Mouse (Mus musculus): ENCODE data around the gene Map1b. TPM values are rescaled to one million over a fixed set of nuclear protein-coding genes. Genes with fewer than 3 reads are reported as not detected.

Map1b gene
- total RNA-seq, 2 experiments from 2014 or later, result 20.6 to 24.3 TPM

DNA sequence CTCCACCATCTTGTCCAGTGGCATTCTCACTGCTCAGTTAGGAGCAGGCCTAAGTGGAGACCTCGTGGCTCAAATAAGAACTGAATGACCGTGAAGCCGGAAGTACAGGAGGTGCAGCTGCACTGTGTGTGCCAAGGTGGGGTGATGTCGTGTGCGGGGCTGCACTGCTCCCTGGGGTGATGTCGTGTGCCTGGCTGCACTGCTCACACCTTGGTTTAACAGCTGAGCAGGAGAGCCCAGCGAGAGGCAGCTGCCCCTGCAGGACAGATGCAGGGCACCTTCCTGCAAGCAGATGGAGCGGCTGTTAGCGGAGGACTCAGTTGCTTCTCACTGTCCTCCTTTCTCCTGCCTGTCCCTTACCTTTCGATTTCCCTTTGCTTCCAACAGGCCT, 102.0 kb downstream of the Map1b start:
- DNase-seq, result no peak
- intact Hi-C loops (cut with DNase I), result loop anchor here (2.0 kb wide), 1 partner anchor 36 kb away; no protein-coding TSS in a partner anchor

DNA sequence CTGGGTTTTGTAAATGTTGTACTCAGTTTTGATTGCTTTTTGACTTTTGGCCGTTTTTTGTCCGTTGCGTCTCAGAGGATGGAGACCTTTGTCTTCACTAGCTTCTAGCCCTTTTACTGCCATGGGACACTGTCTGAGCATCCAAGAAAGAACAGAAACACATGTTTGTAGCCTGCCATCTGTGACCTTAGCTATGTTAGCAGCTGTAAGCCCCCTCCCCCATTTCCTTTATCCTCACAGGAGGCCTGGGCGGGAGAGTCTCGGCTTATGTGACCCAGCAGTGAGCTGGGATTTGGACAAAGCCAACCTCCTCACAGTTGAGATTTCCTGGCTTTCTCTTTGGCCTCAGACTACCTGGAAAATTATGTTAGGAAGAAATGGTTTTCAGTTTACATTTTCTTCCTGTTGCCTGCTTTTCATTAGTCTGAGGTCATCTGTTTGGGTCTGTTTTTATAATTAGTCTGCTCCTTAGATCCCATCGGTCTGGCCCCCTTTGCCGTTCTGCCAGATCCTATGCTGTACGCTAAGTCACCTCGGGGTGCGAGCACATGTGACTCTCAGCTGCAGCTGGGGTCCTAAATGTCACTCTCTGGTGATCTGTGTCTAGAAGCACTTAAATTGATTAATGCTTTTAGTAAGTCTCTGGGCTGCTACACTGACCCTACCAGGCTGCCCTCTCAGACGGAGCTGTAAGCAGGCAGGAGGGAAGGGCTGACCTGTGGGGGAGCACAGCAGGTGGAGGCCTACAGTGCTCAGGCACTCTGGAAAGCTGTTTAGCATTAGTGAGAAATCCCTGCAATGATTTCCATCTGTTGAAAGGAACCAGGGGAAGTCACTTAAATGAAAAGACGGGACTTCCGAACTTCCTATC, 102.6 kb downstream of the Map1b start:
- intact Hi-C loops (cut with DNase I), result loop anchor here (2.0 kb wide), 1 partner anchor 35 kb away; no protein-coding TSS in a partner anchor

DNA sequence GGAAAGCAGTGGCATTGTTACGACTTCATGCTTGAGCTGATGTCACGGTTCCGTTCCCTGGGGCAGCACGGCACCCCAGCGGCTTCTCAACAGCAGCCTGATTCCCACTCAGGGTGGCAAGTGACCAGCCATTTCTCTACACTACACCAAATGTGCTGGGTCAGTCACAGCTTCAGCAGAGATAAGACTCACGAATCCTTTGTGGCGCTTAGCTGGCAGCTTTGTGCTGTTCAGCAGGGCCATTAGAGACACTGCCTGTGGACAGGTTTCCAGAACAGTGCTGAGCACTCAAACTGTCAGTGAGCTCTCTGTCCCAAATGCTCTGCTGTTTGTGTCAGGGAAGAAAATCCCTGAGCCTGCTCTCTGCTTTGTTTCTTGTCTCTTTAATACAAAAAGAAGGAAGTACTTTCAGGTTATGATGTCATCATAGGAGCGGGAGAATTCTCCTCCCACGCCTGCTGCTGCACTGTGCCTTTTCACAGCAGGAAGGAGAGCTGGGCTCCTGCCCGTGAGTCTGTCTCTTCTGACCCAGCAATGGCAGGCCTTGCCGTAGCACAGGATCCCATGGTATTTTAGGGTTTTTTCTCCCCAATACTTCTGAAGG, 103.8 kb downstream of the Map1b start:
- DNase-seq, result peak; percentile 57 to 66
- intact Hi-C loops (cut with DNase I), result no loop called here

More for the DNA sequence above, 102.6 kb downstream of the Map1b start:
- DNase-seq, result no peak

DNA sequence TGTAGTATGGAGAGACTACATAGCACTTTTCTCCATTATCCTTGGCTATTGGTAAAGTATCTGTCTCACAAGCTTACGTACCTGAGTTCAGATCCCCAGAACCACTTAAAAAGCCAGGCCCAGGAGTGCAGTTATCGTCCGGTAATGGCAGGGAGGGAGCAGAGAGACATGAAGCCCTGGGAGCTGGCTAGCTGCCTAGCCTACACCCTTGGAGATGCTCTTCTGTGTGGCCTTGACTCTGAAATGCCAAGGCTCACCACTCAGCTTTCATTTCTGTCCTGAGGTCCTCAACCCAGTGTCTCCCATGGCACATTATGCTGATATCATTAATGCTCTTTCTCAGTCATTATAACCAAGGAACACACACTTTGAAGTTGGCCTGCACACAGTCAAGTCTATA, 104.6 kb downstream of the Map1b start:
- intact Hi-C loops (cut with DNase I), result no loop called here
- DNase-seq, result no peak

DNA sequence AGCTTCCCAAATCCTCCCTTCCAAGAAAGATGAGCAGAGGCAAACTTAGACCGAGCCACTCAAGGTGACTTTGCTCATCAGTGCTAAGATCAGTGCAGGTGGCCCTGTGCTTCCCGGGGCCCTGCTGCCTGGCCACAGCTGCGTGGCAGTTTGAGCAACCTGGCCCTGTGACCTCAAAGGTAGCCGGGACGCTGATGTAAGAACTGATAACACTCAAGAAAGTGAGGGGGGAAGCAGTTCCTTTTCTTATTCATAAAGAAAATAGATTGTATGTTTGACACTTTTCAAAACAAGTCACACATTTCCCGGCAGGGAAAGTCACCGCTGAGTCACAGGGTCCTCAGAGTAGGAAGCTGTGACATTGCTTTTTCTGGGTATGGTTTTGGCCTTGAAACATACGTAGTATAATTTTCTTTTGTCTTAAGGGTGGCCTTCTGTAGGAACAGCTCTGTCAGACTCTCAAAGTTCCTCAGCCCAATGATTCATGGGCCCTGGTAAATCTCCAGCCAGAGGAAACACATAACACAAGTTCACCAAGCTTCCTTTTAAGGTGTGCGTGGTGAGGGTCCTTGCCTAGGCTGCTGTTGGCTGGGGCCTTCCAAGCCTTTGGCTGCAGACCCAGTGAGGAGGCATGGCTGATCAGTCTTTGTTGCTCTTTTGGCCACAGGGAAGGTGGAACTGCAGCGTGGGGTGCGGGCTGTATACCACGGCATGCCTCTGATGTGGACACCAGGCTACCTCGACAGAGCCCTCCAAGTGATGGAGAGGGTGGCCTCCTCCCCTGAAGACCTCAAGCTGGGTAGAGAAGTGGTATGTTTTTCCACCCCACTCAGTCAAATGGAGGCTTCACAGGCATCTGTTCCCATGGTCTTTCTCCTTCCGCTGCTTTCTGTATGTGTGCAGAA, 105.5 kb downstream of the Map1b start:
- intact Hi-C loops (cut with DNase I), result no loop called here
- no peak for DNase-seq

DNA sequence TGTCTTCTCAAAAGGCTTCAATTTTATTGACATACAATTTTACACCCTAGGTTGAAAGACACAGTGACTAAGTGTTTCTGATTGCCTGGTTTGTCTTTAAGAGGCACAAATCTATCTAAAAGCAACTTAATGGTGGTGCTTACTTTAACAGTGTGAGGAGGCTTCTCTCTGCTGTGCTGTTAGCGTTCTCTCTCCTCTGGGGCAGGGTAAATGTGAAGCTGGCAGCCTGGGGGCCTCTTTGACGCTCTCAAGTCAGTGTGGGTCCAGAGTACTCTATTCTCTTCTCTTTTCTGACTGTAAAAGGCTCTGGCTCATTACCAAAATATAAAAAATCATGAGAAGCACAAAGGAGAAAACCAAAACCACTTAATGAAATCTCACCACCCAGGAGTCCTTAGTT, 107.1 kb downstream of the Map1b start:
- DNase-seq, result no peak
- intact Hi-C loops (cut with DNase I), result no loop called here

DNA sequence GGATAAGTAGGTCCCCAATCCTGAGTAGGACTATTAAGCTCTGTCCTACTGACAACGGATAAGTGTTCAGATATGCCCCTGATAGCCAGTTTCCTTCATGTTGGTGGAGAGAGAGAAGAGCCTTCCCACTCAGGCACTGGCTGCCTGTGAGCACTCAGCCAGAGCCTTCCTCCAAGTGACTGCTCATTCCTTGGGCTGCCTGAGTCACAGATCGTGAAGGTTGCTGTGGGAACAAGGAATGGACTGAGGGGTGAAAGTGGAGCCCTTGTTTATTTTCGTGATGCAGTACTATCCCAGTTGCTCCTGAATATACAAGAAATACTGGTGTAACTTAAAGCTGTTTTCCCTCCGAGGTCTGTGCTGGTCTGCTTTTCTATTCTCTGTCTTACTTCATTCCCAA, 117.0 kb downstream of the Map1b start:
- intact Hi-C loops (cut with DNase I), result no loop called here
- DNase-seq, result no peak

DNA sequence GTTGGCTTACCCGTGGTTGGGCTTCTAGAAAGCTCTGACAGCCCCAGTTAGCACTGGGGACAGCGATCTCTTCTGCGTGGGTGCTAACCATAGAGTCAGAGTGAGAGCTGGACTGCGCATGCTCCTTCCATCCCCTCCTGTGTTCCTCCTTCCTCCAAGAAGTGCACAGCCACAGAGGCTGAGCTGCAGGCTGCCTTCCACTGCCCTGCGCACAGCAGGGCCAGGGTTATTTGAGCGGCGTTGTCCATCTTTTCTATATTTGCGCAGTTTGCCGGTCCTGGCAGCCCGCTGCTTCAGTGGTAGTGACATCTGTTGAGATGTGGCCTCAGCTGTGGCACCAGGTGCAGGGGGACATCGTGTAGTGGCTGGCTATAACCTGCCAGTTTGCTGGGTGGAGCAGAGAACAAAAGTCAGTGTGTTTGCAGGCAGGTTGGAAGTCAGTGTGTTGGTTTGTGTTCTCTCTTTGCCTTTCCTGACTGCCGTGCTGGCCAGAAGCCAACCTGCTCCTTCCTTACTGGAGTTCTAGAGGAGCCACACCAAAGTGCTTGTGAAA, 118.1 kb downstream of the Map1b start:
- intact Hi-C loops (cut with DNase I), result no loop called here
- peak; percentile 63 to 68 for DNase-seq

DNA sequence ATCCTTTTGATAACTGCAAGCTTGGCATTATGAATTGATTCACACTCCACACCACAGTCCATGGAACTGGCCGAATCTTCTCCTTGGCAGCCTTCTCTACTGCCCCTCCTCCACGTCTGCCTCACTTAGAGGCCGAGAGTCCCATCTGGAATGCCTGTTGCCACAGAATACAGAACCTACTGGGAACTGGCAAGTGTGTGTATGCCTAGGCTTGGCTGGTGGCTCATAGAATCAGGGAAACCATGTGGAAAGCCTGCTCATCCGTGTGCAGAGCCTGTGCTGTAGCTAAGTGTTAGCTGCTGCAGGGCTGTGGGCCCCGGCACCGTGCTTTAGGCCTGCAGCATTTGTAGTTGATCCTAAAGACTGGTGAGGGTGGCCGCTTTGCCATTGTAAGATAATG, 119.1 kb downstream of the Map1b start:
- intact Hi-C loops (cut with DNase I), result no loop called here
- no peak for DNase-seq

DNA sequence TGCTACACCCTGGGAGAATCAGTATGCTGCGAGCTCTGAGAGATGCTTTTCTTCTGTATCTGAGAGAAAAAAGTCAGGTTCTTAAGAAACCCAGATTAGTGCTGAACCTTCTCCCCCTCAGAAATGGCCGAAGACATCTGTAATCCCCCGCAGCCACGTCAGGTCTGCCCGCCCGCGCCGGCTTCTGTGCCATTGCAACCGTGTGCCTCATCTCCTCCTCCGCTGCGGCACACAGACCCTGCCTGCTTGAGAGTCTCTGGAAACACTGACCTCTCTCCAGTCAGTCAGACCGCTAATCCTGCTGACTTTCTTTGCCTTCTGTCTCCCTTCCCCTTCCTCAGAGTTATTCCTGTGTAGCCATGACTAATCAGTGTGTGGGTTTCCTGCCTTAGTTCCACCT, 120.8 kb downstream of the Map1b start:
- intact Hi-C loops (cut with DNase I), result no loop called here
- no peak for DNase-seq

DNA sequence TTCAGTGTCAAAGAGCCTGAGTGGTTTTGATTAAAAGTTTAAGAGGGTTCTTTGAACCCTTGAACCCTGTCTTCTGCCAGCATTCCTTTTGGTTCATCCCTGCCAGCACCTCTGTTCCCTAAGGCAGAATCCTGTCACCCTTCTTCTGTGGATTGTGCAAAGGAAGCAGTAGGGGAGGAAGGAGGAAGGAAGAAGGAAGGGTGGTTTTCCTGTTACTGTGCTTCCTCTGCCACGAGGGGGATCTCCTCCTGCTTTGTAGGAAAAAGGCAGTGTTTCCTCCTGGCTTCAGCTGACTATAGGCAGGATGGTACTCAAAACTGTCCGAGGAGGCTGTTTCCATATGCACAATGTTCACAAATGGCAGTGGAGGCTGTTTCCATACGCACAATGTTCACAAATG, 121.6 kb downstream of the Map1b start:
- intact Hi-C loops (cut with DNase I), result no loop called here

DNA sequence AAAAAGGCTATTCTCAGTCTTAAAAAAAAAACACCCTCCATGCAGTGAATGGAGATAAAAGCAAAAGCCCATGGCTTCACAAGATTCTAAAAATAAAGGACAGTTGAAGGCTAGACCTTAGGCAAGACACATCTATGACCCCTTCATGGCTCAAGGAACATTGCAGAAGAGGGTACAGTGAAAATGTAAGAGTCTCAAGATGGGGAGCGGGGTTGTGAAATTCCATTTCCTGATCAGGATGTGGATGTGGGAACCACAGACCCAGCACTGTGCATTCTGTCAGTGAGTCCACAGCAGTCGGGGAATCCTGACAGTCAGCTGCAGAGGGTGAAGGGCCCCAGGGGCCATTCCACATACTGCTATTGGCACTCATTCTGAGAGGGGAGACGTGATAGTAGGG, 123.2 kb downstream of the Map1b start:
- intact Hi-C loops (cut with DNase I), result no loop called here
- no peak for DNase-seq

More for the DNA sequence above, 121.6 kb downstream of the Map1b start:
- DNase-seq, result no peak

DNA sequence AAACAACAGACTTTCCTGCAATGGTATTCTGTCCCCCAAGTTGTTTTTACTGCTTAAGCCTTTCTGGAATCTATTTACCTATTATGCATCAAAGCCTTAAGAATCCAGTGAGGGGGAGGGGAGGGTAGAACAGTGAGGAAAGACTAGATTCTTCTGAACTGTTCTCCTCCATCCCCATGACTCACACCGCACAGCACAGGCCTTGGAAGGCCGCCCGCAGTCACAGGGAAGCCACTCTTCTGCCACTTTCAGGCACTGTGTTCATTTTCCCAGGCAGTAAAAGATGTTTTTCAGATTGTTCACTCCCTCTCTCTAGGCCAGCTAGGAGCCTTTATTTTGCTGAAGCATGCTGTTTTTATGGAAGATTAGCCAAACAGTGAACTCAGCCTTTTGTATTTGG, 124.9 kb downstream of the Map1b start:
- peak; percentile 65 to 67 for DNase-seq
- intact Hi-C loops (cut with DNase I), result no loop called here

DNA sequence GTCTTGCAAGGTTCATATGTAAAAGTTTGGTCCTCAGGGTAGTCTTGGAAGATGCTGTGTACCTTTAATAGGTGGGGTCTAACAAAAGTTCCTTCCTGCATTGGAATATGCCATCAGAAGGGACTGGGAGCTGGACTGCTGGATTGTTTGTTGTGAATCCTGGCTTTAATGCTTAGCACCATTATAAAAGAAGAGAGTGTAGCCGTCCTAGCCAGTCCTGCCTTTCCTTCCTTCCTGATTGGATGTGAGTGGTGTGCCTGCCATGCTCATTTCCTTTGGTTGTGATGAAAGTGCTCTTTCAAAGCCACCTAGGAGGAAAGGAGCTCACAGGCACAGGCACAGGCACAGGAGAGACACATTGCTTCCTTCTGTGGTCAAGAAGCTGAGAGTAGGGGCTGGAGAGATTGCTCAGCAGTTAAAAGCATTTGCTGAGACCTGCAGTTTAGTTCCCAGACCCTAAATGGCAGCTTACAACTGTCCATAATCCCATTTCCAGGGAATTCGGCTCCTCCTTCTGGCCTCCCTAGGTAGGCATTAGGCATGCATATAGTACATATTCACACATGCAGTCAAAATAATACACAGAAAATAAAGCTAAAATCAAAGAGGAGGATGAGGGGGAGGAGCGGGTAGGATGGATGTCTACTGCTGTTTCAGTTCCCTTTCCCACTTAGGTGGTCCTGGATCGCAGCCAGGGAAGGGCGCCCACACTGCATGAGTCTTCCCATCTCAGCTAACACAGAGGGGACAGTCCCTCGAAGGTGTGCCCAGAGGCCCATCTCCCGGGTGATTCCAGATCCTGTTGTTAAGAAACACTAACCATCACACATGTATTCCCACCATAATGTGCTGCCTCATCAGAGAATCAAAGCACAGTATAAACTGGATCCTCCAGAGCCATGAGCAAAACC, 128.2 kb downstream of the Map1b start:
- DNase-seq, result no peak
- intact Hi-C loops (cut with DNase I), result no loop called here

DNA sequence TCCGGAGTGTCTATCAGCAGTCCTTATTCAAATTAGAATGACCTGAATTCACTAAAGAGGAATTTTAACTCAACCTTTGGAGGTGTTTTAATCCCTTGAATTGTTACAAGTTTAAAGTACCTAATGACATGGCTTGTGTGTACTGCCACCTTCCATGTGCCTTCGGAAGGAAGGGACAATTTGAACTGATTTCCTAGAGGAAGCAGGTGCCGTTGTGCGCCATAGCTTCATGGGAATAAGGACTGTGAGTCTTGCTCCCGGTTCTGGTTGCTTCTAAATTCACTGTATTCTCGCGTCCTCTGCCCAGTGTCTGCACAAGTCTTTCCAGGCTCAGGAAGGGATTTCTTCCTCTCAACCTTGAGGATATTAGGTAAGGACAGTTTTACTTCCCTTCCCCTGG, 130.0 kb downstream of the Map1b start:
- intact Hi-C loops (cut with DNase I), result no loop called here
- no peak for DNase-seq

DNA sequence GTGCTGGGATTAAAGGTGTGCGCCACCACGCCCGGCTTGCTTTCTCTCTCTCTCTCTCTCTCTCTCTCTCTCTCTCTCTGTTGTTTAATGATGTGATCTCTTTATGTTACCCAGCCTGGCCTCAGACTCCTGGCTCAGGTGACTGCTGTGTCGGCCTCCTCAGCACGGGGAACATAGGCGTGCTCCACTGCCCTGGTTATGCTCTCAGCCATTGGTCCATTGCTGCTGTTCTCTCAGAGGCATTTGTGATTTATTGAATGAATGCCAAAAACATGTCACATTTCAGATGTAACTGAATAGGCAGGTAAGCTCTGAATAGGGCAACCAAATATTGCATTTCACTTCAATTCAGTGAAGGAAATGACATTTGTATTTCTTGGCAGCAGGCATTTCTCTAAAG, 130.4 kb downstream of the Map1b start:
- intact Hi-C loops (cut with DNase I), result no loop called here

DNA sequence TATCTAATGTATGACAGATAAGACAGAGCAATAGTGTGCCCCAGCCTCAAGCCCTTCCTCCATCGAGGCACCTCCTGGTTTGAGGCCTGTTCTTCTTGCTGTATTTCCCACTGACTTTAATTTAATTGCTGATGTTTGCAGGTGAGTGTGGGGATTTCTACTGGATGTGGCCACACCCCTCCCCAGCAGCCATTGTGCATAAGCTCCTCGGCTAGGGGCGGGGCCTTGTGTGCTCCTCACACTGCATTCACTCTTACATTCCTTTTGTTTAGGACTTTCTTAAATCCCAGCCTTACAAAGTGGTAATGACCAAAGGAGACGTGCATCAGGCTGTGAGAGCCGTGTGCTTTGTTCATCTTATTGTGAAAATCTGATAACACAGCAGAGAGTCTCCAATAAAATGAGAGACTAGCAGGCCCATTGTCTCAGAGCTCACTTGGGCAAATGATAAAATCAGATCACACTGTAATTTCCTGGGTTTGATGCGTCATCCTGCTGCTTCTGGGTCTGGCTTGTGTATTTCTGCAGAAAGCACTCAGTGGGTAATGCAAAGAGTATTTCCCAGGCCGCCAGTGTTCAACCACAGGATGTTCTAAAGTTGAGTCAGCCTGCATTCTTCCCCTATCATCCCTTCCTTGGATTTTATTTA, 131.7 kb downstream of the Map1b start:
- intact Hi-C loops (cut with DNase I), result no loop called here

More for the DNA sequence above, 130.4 kb downstream of the Map1b start:
- DNase-seq, result no peak

DNA sequence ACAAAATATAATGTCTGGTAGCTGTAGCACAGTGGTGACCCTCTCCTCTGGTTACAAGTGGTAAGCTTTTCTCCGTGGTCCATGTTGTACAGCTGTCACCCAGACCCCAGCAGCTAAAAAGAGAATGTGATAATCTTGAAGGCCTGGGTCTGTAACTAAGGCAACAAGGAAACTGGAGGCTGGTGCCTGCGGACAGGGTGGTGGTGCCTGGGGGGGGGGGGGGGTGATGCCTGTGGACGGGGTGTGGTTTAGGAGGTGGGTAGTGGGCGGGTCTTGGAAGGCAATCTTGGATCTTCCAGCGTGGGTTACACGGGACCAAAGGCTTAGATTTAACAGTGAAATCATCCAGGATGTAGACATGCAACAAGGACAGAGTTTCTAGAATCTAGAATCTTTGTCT, 134.0 kb downstream of the Map1b start:
- intact Hi-C loops (cut with DNase I), result no loop called here

More for the DNA sequence above, 131.7 kb downstream of the Map1b start:
- no peak for DNase-seq

DNA sequence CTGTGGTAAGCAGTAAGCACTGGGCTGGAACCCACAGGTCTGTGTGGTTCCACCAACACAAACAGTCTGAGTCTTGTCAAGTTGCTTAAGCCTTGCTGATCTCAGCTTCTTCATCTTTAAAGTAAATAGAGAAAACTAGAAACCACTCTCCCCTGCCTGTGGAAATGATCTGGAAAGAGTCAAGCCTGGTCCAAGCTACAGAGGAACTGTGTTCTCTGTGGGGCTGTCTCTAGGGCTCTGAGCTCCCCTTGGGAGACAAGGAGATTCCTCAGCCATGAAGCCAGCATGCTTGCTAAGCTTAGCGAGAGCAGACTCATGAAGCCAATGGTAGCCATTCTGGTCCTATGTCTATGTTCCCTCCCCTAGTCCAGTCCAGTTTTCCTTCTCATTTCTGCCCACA, 138.1 kb downstream of the Map1b start:
- no peak for DNase-seq
- intact Hi-C loops (cut with DNase I), result loop anchor here (2.0 to 5.0 kb wide), 2 partner anchors 37 to 369 kb away; no protein-coding TSS in a partner anchor

More for the DNA sequence above, 134.0 kb downstream of the Map1b start:
- DNase-seq, result no peak

All from heart, postnatal 14 days (tissue).